Mouse (Mus musculus): ENCODE results near the gene Glyctk. TPM values are rescaled to one million over a fixed set of nuclear protein-coding genes. Genes with fewer than 3 reads are reported as not detected.

Glyctk gene
- polyA plus RNA-seq (2012) = 1.4 and 1.7 TPM in 2 replicates

DNA sequence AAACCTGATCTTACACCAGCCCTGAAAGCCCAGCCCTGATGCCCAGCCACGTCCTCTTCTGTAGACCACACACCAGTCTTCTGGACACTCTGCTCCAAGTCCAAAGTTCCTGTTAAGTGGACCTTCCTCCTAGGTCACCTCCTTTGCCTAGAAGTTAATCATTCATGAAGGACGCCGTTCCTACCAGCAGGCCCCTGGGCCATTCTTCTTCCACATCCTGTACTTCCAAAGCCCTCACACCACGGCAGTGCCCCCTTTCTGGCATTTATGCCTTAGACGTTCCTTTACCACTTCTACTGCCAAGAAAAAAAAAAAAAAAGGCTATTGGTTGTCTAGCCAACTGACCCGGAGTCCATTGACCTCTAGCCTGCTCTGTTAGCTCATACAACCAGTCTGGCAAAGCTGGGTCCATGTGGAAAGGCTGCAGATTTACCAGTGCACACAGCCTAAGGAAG lies at the start of gene Glyctk:
TSS of gene Glyctk (minus strand) at position 102 of the 455 bp plus-strand sequence.
- no peak for TF ChIP-seq GATA1 (IDR thresholded peaks at IDR 0.05; ENCODE audit: low read length)

DNA sequence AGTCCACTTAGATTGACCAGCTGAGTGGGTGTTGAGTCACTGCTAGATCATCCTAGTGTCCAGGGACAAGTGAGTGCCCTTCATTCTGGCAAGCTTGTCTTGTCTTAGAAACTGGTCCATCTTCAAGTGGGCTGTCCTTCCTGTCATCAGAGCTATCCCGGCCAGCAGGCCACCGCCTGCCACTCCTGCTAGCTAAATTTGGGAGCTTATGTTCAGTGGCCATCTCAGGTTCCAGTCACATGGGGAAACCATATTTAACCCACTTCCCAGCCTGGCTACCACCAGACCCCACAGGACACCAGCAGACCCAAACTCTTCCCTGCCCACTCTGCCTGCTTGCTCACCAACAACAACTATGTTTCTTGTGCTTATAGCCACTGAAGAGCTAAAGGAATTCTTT lies 48.6 kb upstream of the Glyctk start:
- TF ChIP-seq GATA1 (IDR thresholded peaks at IDR 0.05; ENCODE audit: low read length) = no peak

- TF ChIP-seq GATA1 (IDR thresholded peaks at IDR 0.05; ENCODE audit: low read length) = no peak
Measured at GRCm38 (mm10) chr9:106205713-106206290, 47.9 kb upstream of the Glyctk start.

GRCm38 (mm10) chr9:106203990-106204851 lies 46.3 kb upstream of the Glyctk start:
- TF ChIP-seq GATA1 (IDR thresholded peaks at IDR 0.05; ENCODE audit: low read length) = no peak

- TF ChIP-seq GATA1 (IDR thresholded peaks at IDR 0.05; ENCODE audit: low read length) = no peak
Measured at GRCm38 (mm10) chr9:106202819-106203636, 45.1 kb upstream of the Glyctk start, which contains the start of gene Twf2. Twf2 (plus strand) TSS chr9:106203108.

- no peak for TF ChIP-seq GATA1 (IDR thresholded peaks at IDR 0.05; ENCODE audit: low read length)
Measured at GRCm38 (mm10) chr9:106201895-106202294, 44.0 kb upstream of the Glyctk start.

DNA sequence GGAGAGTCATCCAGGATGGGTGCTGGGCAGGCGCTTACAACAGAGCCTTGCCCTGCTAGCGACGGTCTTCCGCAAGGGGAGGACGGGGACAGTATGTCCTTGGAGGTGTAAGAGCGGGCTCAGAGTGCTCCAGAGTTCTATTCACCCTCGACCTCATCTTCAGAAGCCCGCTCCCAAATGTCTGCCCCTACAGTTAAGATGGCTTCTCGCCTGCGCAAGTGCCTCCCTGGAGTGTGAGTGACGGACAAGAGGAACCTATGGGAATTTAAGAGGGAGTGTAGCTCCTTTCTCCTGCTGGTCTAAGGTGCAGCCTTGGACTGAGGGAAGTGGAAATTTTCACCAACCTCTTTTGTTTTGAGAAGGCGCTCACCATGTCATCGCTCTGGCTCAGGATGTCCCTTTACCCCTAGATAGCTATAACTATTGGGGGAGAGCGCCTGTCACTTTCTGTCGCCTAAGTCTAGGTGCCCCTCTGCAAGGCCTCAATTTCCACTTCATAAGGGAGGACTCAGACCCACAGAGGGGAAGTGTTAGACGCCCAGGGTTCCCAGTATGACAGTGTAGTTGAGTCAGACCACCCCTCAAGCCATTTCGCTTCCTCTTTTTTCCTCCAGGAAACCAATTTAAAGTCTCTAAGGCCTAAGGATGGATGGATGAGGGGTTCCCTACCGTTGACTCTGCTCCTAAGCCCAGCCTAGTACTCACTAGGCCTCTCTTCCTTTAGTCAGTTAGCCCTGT lies 41.8 kb upstream of the Glyctk start, which contains the start of gene Ppm1m:
TSS of gene Ppm1m (minus strand) at position 212 of the 738 bp plus-strand sequence.
- TF ChIP-seq GATA1 (IDR thresholded peaks at IDR 0.05; ENCODE audit: low read length) = no peak

DNA sequence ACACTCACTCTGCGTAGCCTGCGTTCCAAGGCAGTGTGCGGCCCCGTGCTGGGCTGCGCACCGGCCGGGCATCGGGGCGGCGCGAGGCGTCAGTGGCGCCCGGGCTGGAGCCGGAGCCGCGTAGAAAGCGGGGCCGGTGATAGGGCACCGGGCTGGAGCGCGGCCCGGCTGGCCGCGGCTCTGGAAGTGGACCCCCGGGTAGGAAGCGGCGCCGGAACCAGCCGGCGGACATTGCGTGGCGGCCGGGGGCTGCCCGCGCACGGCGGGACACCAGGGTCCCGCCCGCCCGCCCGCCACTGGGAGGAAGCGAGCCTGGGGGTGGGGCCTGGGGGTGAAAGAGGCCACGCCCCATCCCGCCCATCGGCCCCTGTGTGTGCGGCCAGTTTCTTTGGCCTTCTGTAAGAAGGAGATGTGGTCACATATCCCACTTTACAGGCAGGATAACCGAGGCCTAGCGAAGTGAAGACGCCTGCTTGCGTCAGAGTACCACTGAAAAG lies 41.1 kb upstream of the Glyctk start:
- no peak for TF ChIP-seq GATA1 (IDR thresholded peaks at IDR 0.05; ENCODE audit: low read length)

DNA sequence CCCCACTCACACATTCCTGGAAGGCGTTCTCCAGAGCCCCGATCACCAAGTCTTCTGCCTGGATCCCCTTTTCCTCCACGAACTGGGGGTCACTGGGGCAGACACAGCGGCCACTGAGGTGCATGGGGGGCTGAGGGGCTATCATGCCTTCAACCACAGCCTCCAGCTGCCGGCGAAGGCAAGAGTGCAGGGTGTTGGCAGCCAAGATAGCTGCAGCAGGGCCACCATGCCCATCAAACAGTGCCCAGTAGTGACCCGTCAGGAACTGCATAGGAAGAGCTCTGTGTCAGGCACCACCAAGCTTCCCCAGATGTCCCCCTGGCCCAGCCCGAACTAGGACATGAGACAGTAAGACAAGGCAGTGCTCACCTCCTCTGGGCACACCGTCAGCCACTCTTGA lies 39.8 kb upstream of the Glyctk start:
- no peak for TF ChIP-seq GATA1 (IDR thresholded peaks at IDR 0.05; ENCODE audit: low read length)

GRCm38 (mm10) chr9:106197081-106197713 lies 39.3 kb upstream of the Glyctk start:
- no peak for TF ChIP-seq GATA1 (IDR thresholded peaks at IDR 0.05; ENCODE audit: low read length)

- TF ChIP-seq GATA1 (IDR thresholded peaks at IDR 0.05; ENCODE audit: low read length) = no peak
Measured at GRCm38 (mm10) chr9:106195693-106196092, 37.8 kb upstream of the Glyctk start.

- no peak for TF ChIP-seq GATA1 (IDR thresholded peaks at IDR 0.05; ENCODE audit: low read length)
Measured at GRCm38 (mm10) chr9:106193930-106194807, 36.2 kb upstream of the Glyctk start.

- no peak for TF ChIP-seq GATA1 (IDR thresholded peaks at IDR 0.05; ENCODE audit: low read length)
Measured at GRCm38 (mm10) chr9:106192998-106193397, 35.1 kb upstream of the Glyctk start.
